Mouse (Mus musculus): ENCODE measurements around the gene Krit1. TPM values are rescaled to one million over a fixed set of nuclear protein-coding genes. Genes with fewer than 3 reads are reported as not detected.
A peak's percentile ranks its signal among the peaks of the same experiment; 100 is the strongest.
"Not testable (repeated sequence)": the region's sequence is repeated elsewhere in the genome, so short reads cannot be mapped to it uniquely, and the experiment has no call there.

Gene Krit1
- polyA plus RNA-seq, 1 experiment = 6.6 TPM

GRCm38 (mm10) chr5:3803292-3804165 is 545 bp downstream of the Krit1 start:
- H3K27me3 ChIP-seq (ENCODE audit: control insufficient read depth, insufficient read depth, low read length) = no peaks in the 10 kb centered on the region
- TF ChIP-seq POLR2A (IDR thresholded peaks at IDR 0.05; ENCODE audit: low read depth, low read length) = no peak
- no peak for TF ChIP-seq CTCF (IDR thresholded peaks at IDR 0.05; ENCODE audit: extremely low read depth, insufficient read depth, insufficient read length, insufficient replicate concordance)
- H3K27ac ChIP-seq (ENCODE audit: insufficient read depth, low read length) = peak overlapping the region; percentile 93
- no peaks in the 10 kb centered on the region for H3K36me3 ChIP-seq (ENCODE audit: control insufficient read depth, insufficient read depth, low read length)
- DNase-seq (ENCODE audit: low read depth in 1 of 2, low spot score in 2 of 2) = no peak
- peak overlapping the region; percentile 95 for H3K4me3 ChIP-seq (ENCODE audit: extremely low read depth, insufficient read depth, insufficient read length)
- WGBS = under 1% methylated on average over 36 of the region's 36 CpGs
- peaks cover 4% of the 10 kb centered on the region for H3K4me1 ChIP-seq (ENCODE audit: control insufficient read depth, insufficient read depth, insufficient read length)

GRCm38 (mm10) chr5:3808472-3808871 is 5.5 kb downstream of the Krit1 start:
- no peak for DNase-seq (ENCODE audit: low read depth in 1 of 2, low spot score in 2 of 2)
- TF ChIP-seq CTCF (IDR thresholded peaks at IDR 0.05; ENCODE audit: extremely low read depth, insufficient read depth, insufficient read length, insufficient replicate concordance) = no peak
- TF ChIP-seq POLR2A (IDR thresholded peaks at IDR 0.05; ENCODE audit: low read depth, low read length) = no peak
- Histone ChIP-seq H3K36me3 (ENCODE audit: control insufficient read depth, insufficient read depth, low read length) (peaks cover 9% of the 10 kb centered on the region), H3K27ac (ENCODE audit: insufficient read depth, low read length) (no peak overlapping the region), H3K27me3 (ENCODE audit: control insufficient read depth, insufficient read depth, low read length) (no peaks in the 10 kb centered on the region), H3K4me3 (ENCODE audit: extremely low read depth, insufficient read depth, insufficient read length) (no peak overlapping the region), H3K4me1 (ENCODE audit: control insufficient read depth, insufficient read depth, insufficient read length) (peaks cover 1% of the 10 kb centered on the region; the same call in 1 of the 2 replicates)
- 98% methylated on average over 1 of the region's 1 CpGs for WGBS

- peaks cover 27% of the 10 kb centered on the region for H3K36me3 ChIP-seq (ENCODE audit: control insufficient read depth, insufficient read depth, low read length)
- 66% methylated on average over 1 of the region's 1 CpGs for WGBS
- no peaks in the 10 kb centered on the region for H3K27me3 ChIP-seq (ENCODE audit: control insufficient read depth, insufficient read depth, low read length)
- H3K27ac ChIP-seq (ENCODE audit: insufficient read depth, low read length) = no peak overlapping the region
- H3K4me1 ChIP-seq (ENCODE audit: control insufficient read depth, insufficient read depth, insufficient read length) = no peaks in the 10 kb centered on the region
- no peak for DNase-seq (ENCODE audit: low read depth in 1 of 2, low spot score in 2 of 2)
- TF ChIP-seq CTCF (IDR thresholded peaks at IDR 0.05; ENCODE audit: extremely low read depth, insufficient read depth, insufficient read length, insufficient replicate concordance) = no peak
- no peak for TF ChIP-seq POLR2A (IDR thresholded peaks at IDR 0.05; ENCODE audit: low read depth, low read length)
- no peak overlapping the region for H3K4me3 ChIP-seq (ENCODE audit: extremely low read depth, insufficient read depth, insufficient read length)
Observed at GRCm38 (mm10) chr5:3834107-3834506, 31.1 kb downstream of the Krit1 start.

- H3K4me1 ChIP-seq (ENCODE audit: control insufficient read depth, insufficient read depth, insufficient read length) = no peaks in the 10 kb centered on the region
- WGBS = 37% methylated on average over 24 of the region's 24 CpGs
- no peak within 1 kb of the TSS for H3K27ac ChIP-seq (ENCODE audit: insufficient read depth, low read length)
- no peak within 1 kb of the TSS for H3K4me3 ChIP-seq (ENCODE audit: extremely low read depth, insufficient read depth, insufficient read length)
- no peak for DNase-seq (ENCODE audit: low read depth in 1 of 2, low spot score in 2 of 2)
- no peaks in the 10 kb centered on the region for H3K27me3 ChIP-seq (ENCODE audit: control insufficient read depth, insufficient read depth, low read length)
- H3K36me3 ChIP-seq (ENCODE audit: control insufficient read depth, insufficient read depth, low read length) = peaks cover 10% of the 10 kb centered on the region
- TF ChIP-seq CTCF (IDR thresholded peaks at IDR 0.05; ENCODE audit: extremely low read depth, insufficient read depth, insufficient read length, insufficient replicate concordance) (no peak), POLR2A (IDR thresholded peaks at IDR 0.05; ENCODE audit: low read depth, low read length) (no peak)
Observed at GRCm38 (mm10) chr5:3845026-3845425, 42.0 kb downstream of the Krit1 start, which contains the start of gene Lrrd1. Gene Lrrd1, plus strand, starts transcription at chr5:3845173.

GRCm38 (mm10) chr5:3870161-3870560 is 67.2 kb downstream of the Krit1 start:
- no peaks in the 10 kb centered on the region for H3K4me1 ChIP-seq (ENCODE audit: control insufficient read depth, insufficient read depth, insufficient read length)
- no peaks in the 10 kb centered on the region for H3K27me3 ChIP-seq (ENCODE audit: control insufficient read depth, insufficient read depth, low read length)
- no peaks in the 10 kb centered on the region for H3K36me3 ChIP-seq (ENCODE audit: control insufficient read depth, insufficient read depth, low read length)
- TF ChIP-seq CTCF (IDR thresholded peaks at IDR 0.05; ENCODE audit: extremely low read depth, insufficient read depth, insufficient read length, insufficient replicate concordance) (no peak), POLR2A (IDR thresholded peaks at IDR 0.05; ENCODE audit: low read depth, low read length) (no peak)
- WGBS = 80% methylated on average over 4 of the region's 4 CpGs
- no peak overlapping the region for H3K4me3 ChIP-seq (ENCODE audit: extremely low read depth, insufficient read depth, insufficient read length)
- DNase-seq (ENCODE audit: low read depth in 1 of 2, low spot score in 2 of 2) = no peak
- H3K27ac ChIP-seq (ENCODE audit: insufficient read depth, low read length) = no peak overlapping the region

GRCm38 (mm10) chr5:3872348-3872747 is 69.4 kb downstream of the Krit1 start:
- Histone ChIP-seq H3K27ac (ENCODE audit: insufficient read depth, low read length) (no peak overlapping the region), H3K36me3 (ENCODE audit: control insufficient read depth, insufficient read depth, low read length) (no peaks in the 10 kb centered on the region), H3K4me3 (ENCODE audit: extremely low read depth, insufficient read depth, insufficient read length) (no peak overlapping the region), H3K27me3 (ENCODE audit: control insufficient read depth, insufficient read depth, low read length) (no peaks in the 10 kb centered on the region), H3K4me1 (ENCODE audit: control insufficient read depth, insufficient read depth, insufficient read length) (no peaks in the 10 kb centered on the region)
- DNase-seq (ENCODE audit: low read depth in 1 of 2, low spot score in 2 of 2) = no peak
- WGBS = 100% methylated on average over 1 of the region's 1 CpGs
- TF ChIP-seq CTCF (IDR thresholded peaks at IDR 0.05; ENCODE audit: extremely low read depth, insufficient read depth, insufficient read length, insufficient replicate concordance) (no peak), POLR2A (IDR thresholded peaks at IDR 0.05; ENCODE audit: low read depth, low read length) (no peak)

- Histone ChIP-seq H3K4me3 (ENCODE audit: extremely low read depth, insufficient read depth, insufficient read length) (no peak overlapping the region), H3K4me1 (ENCODE audit: control insufficient read depth, insufficient read depth, insufficient read length) (no peaks in the 10 kb centered on the region), H3K27me3 (ENCODE audit: control insufficient read depth, insufficient read depth, low read length) (no peaks in the 10 kb centered on the region), H3K27ac (ENCODE audit: insufficient read depth, low read length) (no peak overlapping the region), H3K36me3 (ENCODE audit: control insufficient read depth, insufficient read depth, low read length) (no peaks in the 10 kb centered on the region)
- no peak for DNase-seq (ENCODE audit: low read depth in 1 of 2, low spot score in 2 of 2)
- no peak for TF ChIP-seq CTCF (IDR thresholded peaks at IDR 0.05; ENCODE audit: extremely low read depth, insufficient read depth, insufficient read length, insufficient replicate concordance)
- TF ChIP-seq POLR2A (IDR thresholded peaks at IDR 0.05; ENCODE audit: low read depth, low read length) = no peak
- WGBS = 86% methylated on average over 3 of the region's 3 CpGs
Observed at GRCm38 (mm10) chr5:3873485-3873884, 70.5 kb downstream of the Krit1 start.

GRCm38 (mm10) chr5:3886862-3887261 is 83.9 kb downstream of the Krit1 start:
- H3K4me3 ChIP-seq (ENCODE audit: extremely low read depth, insufficient read depth, insufficient read length) = not testable (repeated sequence)
- WGBS = 79% methylated on average over 7 of the region's 7 CpGs

More at GRCm38 (mm10) chr5:3886862-3887261, 83.9 kb downstream of the Krit1 start:
- not testable (repeated sequence) for DNase-seq (ENCODE audit: low read depth in 1 of 2, low spot score in 2 of 2); H3K36me3 ChIP-seq (ENCODE audit: control insufficient read depth, insufficient read depth, low read length); H3K27me3 ChIP-seq (ENCODE audit: control insufficient read depth, insufficient read depth, low read length); H3K27ac ChIP-seq (ENCODE audit: insufficient read depth, low read length); H3K4me1 ChIP-seq (ENCODE audit: control insufficient read depth, insufficient read depth, insufficient read length)

All from spleen, adult 2 months (tissue).